Mouse (Mus musculus) ES-E14 (cell line): ENCODE measurements at regions not wholly inside any gene's neighbourhood (a gene's known extent, or its start where the extent isn't known, plus 50 kb on each side); places are given as distances from the start of the nearest gene placed in this dataset.

Experiments used
- DNase-seq: peaks from one replicate; pipeline ENCODE4 v3.0.0-alpha.2; 2013; ENCODE audit warnings: low read depth, low spot score
- H3K27ac ChIP-seq: 2 replicates; pipeline ENCODE4 v1.5.1; 2012; ENCODE audit warnings: low read depth, mild to moderate bottlenecking, low read length, moderate library complexity, mixed read lengths; ENCODE audit not compliant: poor library complexity, insufficient read depth, severe bottlenecking
- H3K36me3 ChIP-seq: 2 replicates; pipeline ENCODE4 v1.6.1; 2012; ENCODE audit warnings: mild to moderate bottlenecking, low read length, moderate library complexity, mixed read lengths; ENCODE audit not compliant: control insufficient read depth, poor library complexity, insufficient read depth, severe bottlenecking
- H3K4me1 ChIP-seq, 2 experiments: fragments of 150-350 bp in 1 of 2; sonication (generic) in 1 of 2; 2 replicates each; pipeline ENCODE4 v1.6.1; 2012; ENCODE audit warnings: low read length in 2 of 2, mild to moderate bottlenecking in 1 of 2, mixed read lengths in 1 of 2; ENCODE audit not compliant: control insufficient read depth in 2 of 2, insufficient read depth in 2 of 2, poor library complexity in 1 of 2
- H3K4me3 ChIP-seq, 2 experiments: fragments of 150-350 bp in 1 of 2; sonication (generic) in 1 of 2; 2 replicates each; pipeline ENCODE4 v1.5.1; 2012; ENCODE audit warnings: low read length in 2 of 2, low read depth in 1 of 2, mild to moderate bottlenecking in 1 of 2, mixed read lengths in 1 of 2; ENCODE audit not compliant: insufficient read depth in 1 of 2, poor library complexity in 1 of 2, severe bottlenecking in 1 of 2
- H3K9ac ChIP-seq: 2 replicates; pipeline ENCODE4 v1.6.1; 2012; ENCODE audit warnings: low read depth, mild to moderate bottlenecking, low read length, mixed read lengths; ENCODE audit not compliant: poor library complexity, insufficient read depth, severe bottlenecking
- H3K9me3 ChIP-seq: fragments of 150-350 bp; sonication (generic); 2 replicates; pipeline ENCODE4 v1.6.1; 2012; ENCODE audit warnings: low read depth, mild to moderate bottlenecking, low read length; ENCODE audit not compliant: control insufficient read depth, insufficient read depth
- CHD2 ChIP-seq: IDR thresholded peaks from 2 replicates; pipeline ENCODE4 v1.6.1; 2014; ENCODE audit warnings: mild to moderate bottlenecking, low read depth, low read length, inconsistent platforms
- HCFC1 ChIP-seq: IDR thresholded peaks from 2 replicates; pipeline ENCODE4 v1.6.1; 2012; ENCODE audit warnings: low read length, inconsistent platforms, borderline replicate concordance; ENCODE audit not compliant: insufficient read depth
- MAFK ChIP-seq: IDR thresholded peaks from 2 replicates; pipeline ENCODE4 v1.6.1; 2014; ENCODE audit warnings: mild to moderate bottlenecking, low read depth, low read length, inconsistent platforms; ENCODE audit not compliant: insufficient read depth
- ZC3H11A ChIP-seq: IDR thresholded peaks from 2 replicates; pipeline ENCODE4 v1.6.1; 2012; ENCODE audit warnings: low read depth, mild to moderate bottlenecking, inconsistent platforms, low read length, borderline replicate concordance
- ZNF384 ChIP-seq: IDR thresholded peaks from 2 replicates; pipeline ENCODE4 v1.6.1; 2012; ENCODE audit warnings: low read depth, low read length, inconsistent platforms
- in situ Hi-C, 2 experiments: fragments of 600-800 bp; cut with MboI; formaldehyde crosslinking; loops; one replicate each; pipeline ENCODE4 v1.15.1; 2025; ENCODE audit warnings: low sequenced_read_pairs in 2 of 2, inconsistent platforms in 1 of 2; ENCODE audit not compliant: unreplicated experiment in 2 of 2

DNA sequence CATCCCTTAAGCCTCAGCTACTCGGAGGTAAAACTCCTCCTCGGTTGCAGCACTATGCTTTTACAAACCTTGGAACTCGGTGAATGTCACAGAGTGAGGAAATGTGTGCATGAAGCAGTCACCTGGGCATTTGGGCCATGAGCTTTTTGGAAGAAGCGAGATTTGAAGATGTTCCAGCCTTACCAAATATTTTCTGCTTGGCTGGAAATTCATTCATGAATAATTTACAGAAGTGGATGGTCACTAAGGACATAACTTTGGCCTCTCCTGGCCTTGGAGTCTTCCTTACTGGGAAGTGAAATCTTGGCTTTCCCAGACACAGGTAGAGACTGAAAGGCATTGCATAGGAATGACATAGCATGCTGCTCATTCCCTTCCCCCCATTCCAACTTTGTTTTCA, 487.6 kb upstream of the Gm765 start:
- no peaks in the 10 kb centered on the region for H3K9me3 ChIP-seq
- H3K4me1 ChIP-seq = no peaks in the 10 kb centered on the region
- H3K9ac ChIP-seq = no peak overlapping the region
- H3K27ac ChIP-seq = no peak overlapping the region
- DNase-seq = no peak
- in situ Hi-C loops = no loop called here
- TF ChIP-seq HCFC1 = no peak
- no peak for TF ChIP-seq MAFK
- no peak for TF ChIP-seq ZNF384
- no peak for TF ChIP-seq ZC3H11A
- TF ChIP-seq CHD2 = no peak
- H3K4me3 ChIP-seq = no peak overlapping the region
- H3K36me3 ChIP-seq = no peaks in the 10 kb centered on the region

DNA sequence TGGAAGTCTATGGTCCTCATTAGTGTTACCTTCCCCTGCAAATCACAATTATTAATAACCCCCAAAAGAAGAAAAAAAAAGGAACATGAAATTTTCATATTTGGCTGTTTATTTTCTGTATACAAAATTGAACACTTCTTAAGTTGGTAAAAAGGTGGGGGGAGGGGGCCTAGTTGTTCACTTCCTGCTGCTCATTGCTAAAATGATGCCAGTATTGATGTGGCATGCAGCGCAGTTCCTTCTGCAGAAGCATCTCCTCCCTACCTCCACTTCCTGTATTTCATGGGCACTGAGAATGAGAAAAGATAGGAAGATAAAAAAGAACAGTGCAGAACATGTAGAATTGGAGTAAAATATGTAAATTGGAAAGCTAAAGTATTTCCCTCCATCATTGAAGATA, 465.5 kb upstream of the Gm765 start:
- Histone ChIP-seq H3K36me3 (no peaks in the 10 kb centered on the region), H3K27ac (no peak overlapping the region), H3K9me3 (no peaks in the 10 kb centered on the region), H3K4me3 (no peak overlapping the region), H3K4me1 (no peaks in the 10 kb centered on the region), H3K9ac (no peak overlapping the region)
- no peak for TF ChIP-seq CHD2
- TF ChIP-seq HCFC1 = no peak
- no peak for TF ChIP-seq ZNF384
- TF ChIP-seq MAFK = no peak
- TF ChIP-seq ZC3H11A = no peak
- in situ Hi-C loops = no loop called here
- DNase-seq = no peak

DNA sequence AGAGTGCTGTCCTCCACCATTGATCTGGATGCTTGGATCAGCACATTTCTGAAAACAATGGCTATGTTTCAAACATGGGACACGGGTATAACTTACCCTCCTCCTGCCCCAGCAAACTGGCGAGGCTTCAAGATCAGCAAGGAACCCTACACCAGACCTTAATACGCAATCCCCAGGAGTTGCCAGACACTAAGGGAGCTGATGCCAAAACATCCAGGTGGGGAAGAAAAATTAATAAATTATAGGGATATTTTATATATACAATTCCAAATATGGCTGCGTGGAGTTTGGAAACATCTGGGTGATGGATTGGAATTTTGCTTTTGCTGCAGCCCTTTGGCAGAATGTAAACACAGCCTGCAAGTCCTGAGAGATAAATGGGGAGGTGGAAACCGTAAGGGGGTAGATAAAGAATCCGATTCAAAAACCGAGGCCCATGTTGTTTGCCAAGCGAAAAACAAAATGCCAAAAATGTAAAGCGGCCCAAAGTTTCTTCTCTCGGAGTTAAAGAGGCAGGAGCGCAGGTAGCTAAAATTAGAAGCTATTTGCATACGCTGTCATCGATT, 460.9 kb upstream of the Gm765 start:
- no peak overlapping the region for H3K4me3 ChIP-seq
- no peak overlapping the region for H3K27ac ChIP-seq
- DNase-seq = no peak
- TF ChIP-seq HCFC1 = no peak
- TF ChIP-seq ZNF384 = no peak
- TF ChIP-seq CHD2 = no peak
- no peak for TF ChIP-seq MAFK
- TF ChIP-seq ZC3H11A = no peak
- H3K36me3 ChIP-seq = no peaks in the 10 kb centered on the region
- H3K9me3 ChIP-seq = no peaks in the 10 kb centered on the region
- H3K9ac ChIP-seq = no peak overlapping the region
- in situ Hi-C loops = no loop called here
- no peaks in the 10 kb centered on the region for H3K4me1 ChIP-seq

DNA sequence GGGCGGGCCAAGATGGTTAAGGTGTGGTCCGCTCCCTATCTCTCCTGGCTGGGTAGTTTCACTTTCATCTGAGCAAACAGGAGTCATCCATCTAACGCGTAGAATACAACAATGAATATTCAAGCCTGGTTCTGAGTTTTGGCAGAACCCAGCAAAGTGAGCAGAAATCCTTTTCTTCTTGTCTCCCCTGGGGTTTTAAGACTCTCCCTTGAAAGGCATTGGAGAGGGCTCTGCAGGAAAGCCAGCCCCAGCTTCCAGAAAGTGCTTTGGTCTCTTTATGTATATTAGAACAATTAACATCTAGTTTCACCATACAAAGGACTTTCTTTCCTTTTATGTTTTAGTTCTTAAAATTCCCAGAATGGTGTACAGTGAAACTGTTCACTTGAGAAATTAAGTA, 458.5 kb upstream of the Gm765 start:
- H3K9me3 ChIP-seq = no peaks in the 10 kb centered on the region
- no peak overlapping the region for H3K4me3 ChIP-seq
- no peaks in the 10 kb centered on the region for H3K36me3 ChIP-seq
- no peak overlapping the region for H3K9ac ChIP-seq
- no peaks in the 10 kb centered on the region for H3K4me1 ChIP-seq
- H3K27ac ChIP-seq = no peak overlapping the region
- in situ Hi-C loops = no loop called here
- no peak for DNase-seq
- TF ChIP-seq HCFC1 (no peak), MAFK (no peak), ZC3H11A (no peak), CHD2 (no peak), ZNF384 (no peak)

DNA sequence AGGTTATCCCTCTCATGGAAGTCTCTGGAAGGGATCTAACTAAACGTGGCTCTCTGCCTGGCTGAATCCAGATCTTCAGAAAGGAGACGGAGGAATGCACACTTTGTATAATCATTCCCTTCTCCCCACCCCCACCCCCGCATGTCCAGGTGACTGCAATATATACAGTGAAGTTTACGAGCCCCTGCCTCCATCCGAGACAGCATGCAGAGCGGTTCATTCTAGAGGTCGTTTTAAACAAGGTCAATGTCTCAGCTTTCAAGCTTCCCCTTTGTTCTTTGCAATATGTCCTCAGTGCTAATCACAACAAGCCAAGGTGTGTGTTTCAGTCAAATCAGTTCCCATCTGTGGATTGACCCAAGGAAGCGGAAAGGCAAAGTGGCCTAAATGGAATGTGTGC, 457.5 kb upstream of the Gm765 start:
- no peak for DNase-seq
- Histone ChIP-seq H3K36me3 (no peaks in the 10 kb centered on the region), H3K9me3 (no peaks in the 10 kb centered on the region), H3K4me1 (no peaks in the 10 kb centered on the region), H3K9ac (no peak overlapping the region), H3K4me3 (no peak overlapping the region), H3K27ac (no peak overlapping the region)
- TF ChIP-seq ZC3H11A (no peak), ZNF384 (no peak), CHD2 (no peak), MAFK (no peak), HCFC1 (no peak)
- in situ Hi-C loops = no loop called here
